Mouse (Mus musculus): ENCODE data around the gene Pskh1.

Pskh1 gene

GRCm38 (mm10) chr8:105900180-105900940, at the start of gene Pskh1:
Gene Pskh1, plus strand, starts transcription at chr8:105900441.
- DNase-seq, result peak; percentile 94

GRCm38 (mm10) chr8:105850611-105851010, 49.6 kb upstream of the Pskh1 start:
- no peak for DNase-seq

GRCm38 (mm10) chr8:105851651-105852143, 48.5 kb upstream of the Pskh1 start:
- peak; percentile 89 for DNase-seq

- peak; percentile 21 for DNase-seq
Measured at GRCm38 (mm10) chr8:105852146-105852729, 48.0 kb upstream of the Pskh1 start.

- no peak for DNase-seq
Measured at GRCm38 (mm10) chr8:105853178-105853577, 47.1 kb upstream of the Pskh1 start, which contains the start of gene Cenpt. Gene Cenpt, minus strand, starts transcription at chr8:105853278.

- no peak for DNase-seq
Measured at GRCm38 (mm10) chr8:105854303-105854702, 45.9 kb upstream of the Pskh1 start.

- peak; percentile 96 for DNase-seq
Measured at GRCm38 (mm10) chr8:105854715-105855216, 45.5 kb upstream of the Pskh1 start, which contains the start of gene Thap11. Gene Thap11, plus strand, starts transcription at chr8:105855132.

- no peak for DNase-seq
Measured at GRCm38 (mm10) chr8:105855248-105856167, 44.7 kb upstream of the Pskh1 start.

GRCm38 (mm10) chr8:105856168-105856835, 43.9 kb upstream of the Pskh1 start:
- no peak for DNase-seq

GRCm38 (mm10) chr8:105858495-105858894, 41.7 kb upstream of the Pskh1 start:
- DNase-seq, result no peak

- no peak for DNase-seq
Measured at GRCm38 (mm10) chr8:105859314-105859713, 40.9 kb upstream of the Pskh1 start.

- DNase-seq, result peak; percentile 92
Measured at GRCm38 (mm10) chr8:105860143-105860981, 39.9 kb upstream of the Pskh1 start, which contains the start of gene Nutf2. Gene Nutf2, plus strand, starts transcription at chr8:105860580.

GRCm38 (mm10) chr8:105861951-105862350, 38.3 kb upstream of the Pskh1 start:
- no peak for DNase-seq

- no peak for DNase-seq
Measured at GRCm38 (mm10) chr8:105866364-105867029, 33.7 kb upstream of the Pskh1 start.

- DNase-seq, result no peak
Measured at GRCm38 (mm10) chr8:105874301-105874700, 25.9 kb upstream of the Pskh1 start.

- peak; percentile 91 for DNase-seq
Measured at GRCm38 (mm10) chr8:105880754-105881520, 19.3 kb upstream of the Pskh1 start, which contains the start of gene Edc4. Gene Edc4, plus strand, starts transcription at chr8:105880881.

GRCm38 (mm10) chr8:105889756-105890465, 10.3 kb upstream of the Pskh1 start:
- DNase-seq, result no peak

- DNase-seq, result no peak
Measured at GRCm38 (mm10) chr8:105890870-105891269, 9.4 kb upstream of the Pskh1 start.

GRCm38 (mm10) chr8:105892432-105892831, 7.8 kb upstream of the Pskh1 start:
- peak; percentile 31 for DNase-seq
